Mouse (Mus musculus) heart, embryonic 16.5 days (tissue): Measurements from ENCODE around the gene Armc7. TPM values are rescaled to one million over a fixed set of nuclear protein-coding genes. Genes with fewer than 3 reads are reported as not detected.
"Not testable (repeated sequence)": the region's sequence is repeated elsewhere in the genome, so short reads cannot be mapped to it uniquely, and the experiment has no call there.

Experiments used
- ATAC-seq: fragments of 200-750 bp; cut with Nextera tagmentation; replicated peaks from 2 replicates; pipeline ENCODE4 v1.8.0; 2017; ENCODE audit warnings: moderate number of reproducible peaks; ENCODE audit not compliant: insufficient read depth, low FRiP score; ENCODE audit errors: extremely low read depth
- H3K27ac ChIP-seq: fragments of 300-500 bp; sonication (generic); 2 replicates; pipeline ENCODE4 v1.5.1; 2014; ENCODE audit warnings: mild to moderate bottlenecking, low read length, control low read depth, moderate library complexity
- H3K27me3 ChIP-seq: fragments of 300-500 bp; sonication (generic); 2 replicates; pipeline ENCODE4 v1.6.1; 2014; ENCODE audit warnings: low read length, mixed read lengths; ENCODE audit not compliant: control insufficient read depth, insufficient read depth
- H3K36me3 ChIP-seq: fragments of 300-500 bp; sonication (generic); 2 replicates; pipeline ENCODE4 v1.6.1; 2014; ENCODE audit not compliant: control insufficient read depth, insufficient read depth
- H3K4me1 ChIP-seq: fragments of 300-500 bp; sonication (generic); 2 replicates; pipeline ENCODE4 v1.6.1; 2014; ENCODE audit warnings: low read length, mixed read lengths; ENCODE audit not compliant: control insufficient read depth, insufficient read depth
- H3K4me2 ChIP-seq: fragments of 300-500 bp; sonication (generic); 2 replicates; pipeline ENCODE4 v1.6.1; 2014; ENCODE audit warnings: low read depth, mild to moderate bottlenecking, control low read depth, low read length
- H3K4me3 ChIP-seq: fragments of 300-500 bp; sonication (generic); 2 replicates; pipeline ENCODE4 v1.5.1; 2014; ENCODE audit warnings: mild to moderate bottlenecking, control low read depth, low read length
- H3K9ac ChIP-seq: fragments of 300-500 bp; sonication (generic); 2 replicates; pipeline ENCODE4 v1.6.1; 2014; ENCODE audit warnings: low read length, control low read depth
- H3K9me3 ChIP-seq: fragments of 300-500 bp; sonication (generic); replicated peaks from 2 replicates; pipeline ENCODE4 v1.6.1; 2016; ENCODE audit warnings: low read length; ENCODE audit not compliant: control insufficient read depth
- WGBS: fragments of 180-500 bp; shearing (Covaris S2); extraction: QIAGEN DNeasy Blood & Tissue Kit; methylation state at CpG from one replicate; pipeline ENCODE4 v1.1.7; 2014; 5-methylcytosine and 5-hydroxymethylcytosine counted together
- polyA plus RNA-seq: library from polyadenylated mRNA; unstranded; fragments of >200 nt; fragmentation: Nextera tagmentation; extraction: Ambion mirVana; gene quantifications from 2 replicates; pipeline ENCODE4 v1.2.1, GENCODE M21; 2015

Armc7 gene
- polyA plus RNA-seq, 1 experiment from 2014 or later: 6.2 TPM

GRCm38 (mm10) chr11:115491356-115492083 lies 16.1 kb downstream of the Armc7 start, which contains the start of gene Nt5c:
TSS of gene Nt5c (minus strand) at chr11:115491862.
- H3K36me3 ChIP-seq: peaks cover 10% of the 10 kb centered on the region; the same call in 1 of the 2 replicates
- under 1% methylated on average over 43 of the region's 43 CpGs for WGBS
- peak within 1 kb of the TSS; percentile 72 for H3K4me3 ChIP-seq
- no peaks in the 10 kb centered on the region for H3K9me3 ChIP-seq
- peak within 1 kb of the TSS; percentile 80 for H3K9ac ChIP-seq
- H3K27ac ChIP-seq: peak within 1 kb of the TSS; percentile 80
- ATAC-seq: peak; percentile 90
- H3K4me2 ChIP-seq: peak within 1 kb of the TSS; percentile 74
- H3K27me3 ChIP-seq: no peaks in the 10 kb centered on the region
- H3K4me1 ChIP-seq: peaks cover 11% of the 10 kb centered on the region

GRCm38 (mm10) chr11:115492387-115492786 lies 16.9 kb downstream of the Armc7 start:
- Histone ChIP-seq H3K4me3 (peak overlapping the region; percentile 72), H3K36me3 (peaks cover 14% of the 10 kb centered on the region; the same call in 1 of the 2 replicates), H3K9ac (peak overlapping the region; percentile 80), H3K4me2 (peak overlapping the region; percentile 74), H3K9me3 (no peaks in the 10 kb centered on the region), H3K27me3 (no peaks in the 10 kb centered on the region), H3K4me1 (peaks cover 11% of the 10 kb centered on the region), H3K27ac (no peak overlapping the region)
- 33% methylated on average over 6 of the region's 6 CpGs for WGBS
- no peak for ATAC-seq

DNA sequence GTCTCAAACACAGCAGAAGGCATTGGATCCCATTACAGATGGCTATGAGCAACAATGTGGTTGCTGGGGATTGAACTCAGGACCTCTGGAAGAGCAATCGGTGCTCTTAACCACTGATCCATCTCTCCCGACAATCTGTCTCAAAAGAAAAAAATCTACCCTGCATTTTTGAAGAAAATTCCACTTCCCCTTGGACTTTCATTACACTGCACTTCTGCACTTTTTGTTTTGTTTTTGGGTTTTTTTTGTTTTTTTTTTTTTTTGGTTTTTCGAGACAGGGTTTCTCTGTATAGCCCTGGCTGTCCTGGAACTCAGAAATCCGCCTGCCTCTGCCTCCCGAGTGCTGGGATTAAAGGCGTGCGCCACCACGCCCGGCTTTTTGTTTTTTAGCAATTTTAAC lies 21.1 kb downstream of the Armc7 start:
- peaks cover 31% of the 10 kb centered on the region for H3K36me3 ChIP-seq
- H3K9me3 ChIP-seq, ATAC-seq, H3K4me2 ChIP-seq, H3K4me3 ChIP-seq, H3K4me1 ChIP-seq, H3K9ac ChIP-seq, H3K27me3 ChIP-seq, H3K27ac ChIP-seq: not testable (repeated sequence)
- 90% methylated on average over 9 of the region's 9 CpGs for WGBS

GRCm38 (mm10) chr11:115502636-115503035 lies 27.2 kb downstream of the Armc7 start:
- 89% methylated on average over 6 of the region's 6 CpGs for WGBS
- no peak overlapping the region for H3K4me2 ChIP-seq

DNA sequence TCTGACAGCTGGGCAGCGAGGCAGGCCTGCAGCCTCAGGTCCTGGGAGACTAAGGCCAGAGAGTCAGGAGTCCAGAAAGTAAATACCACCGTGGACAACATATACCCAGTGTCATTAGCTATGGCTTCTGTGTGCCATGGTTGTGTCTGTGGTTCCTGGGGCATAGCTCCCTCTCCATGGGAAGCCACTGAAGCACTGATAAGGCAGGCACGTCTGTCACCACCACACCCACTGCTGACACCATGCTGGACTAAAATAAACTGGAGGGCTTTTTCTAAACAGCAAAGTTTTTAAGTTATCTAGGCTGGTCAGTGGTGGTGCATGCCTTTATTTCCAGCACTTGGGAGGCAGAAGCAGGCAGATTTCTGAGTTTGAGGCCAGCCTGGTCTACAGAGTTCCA lies 31.1 kb downstream of the Armc7 start:
- Histone ChIP-seq H3K9ac (no peak overlapping the region), H3K4me3 (no peak overlapping the region), H3K4me2 (no peak overlapping the region), H3K4me1 (peaks cover 48% of the 10 kb centered on the region), H3K9me3 (no peaks in the 10 kb centered on the region), H3K27ac (peak overlapping the region; percentile 67), H3K36me3 (peaks cover 14% of the 10 kb centered on the region), H3K27me3 (no peaks in the 10 kb centered on the region)
- peak; percentile 30; the same call in 1 of the 2 replicates for ATAC-seq
- WGBS: 35% methylated on average over 3 of the region's 3 CpGs

More at GRCm38 (mm10) chr11:115502636-115503035, 27.2 kb downstream of the Armc7 start:
- no peak overlapping the region for H3K27ac ChIP-seq
- no peak for ATAC-seq
- H3K27me3 ChIP-seq: no peaks in the 10 kb centered on the region
- no peaks in the 10 kb centered on the region for H3K9me3 ChIP-seq
- peaks cover 17% of the 10 kb centered on the region for H3K4me1 ChIP-seq
- H3K9ac ChIP-seq: no peak overlapping the region
- H3K36me3 ChIP-seq: peaks cover 41% of the 10 kb centered on the region
- H3K4me3 ChIP-seq: no peak overlapping the region

GRCm38 (mm10) chr11:115508061-115508460 lies 32.6 kb downstream of the Armc7 start:
- peaks cover 62% of the 10 kb centered on the region for H3K4me1 ChIP-seq
- H3K9me3 ChIP-seq: no peaks in the 10 kb centered on the region
- H3K4me3 ChIP-seq: no peak overlapping the region
- no peak overlapping the region for H3K27ac ChIP-seq
- H3K9ac ChIP-seq: no peak overlapping the region
- H3K27me3 ChIP-seq: no peaks in the 10 kb centered on the region
- ATAC-seq: no peak
- H3K36me3 ChIP-seq: peaks cover 3% of the 10 kb centered on the region; the same call in 1 of the 2 replicates
- no peak overlapping the region for H3K4me2 ChIP-seq
- WGBS: 80% methylated on average over 2 of the region's 2 CpGs

DNA sequence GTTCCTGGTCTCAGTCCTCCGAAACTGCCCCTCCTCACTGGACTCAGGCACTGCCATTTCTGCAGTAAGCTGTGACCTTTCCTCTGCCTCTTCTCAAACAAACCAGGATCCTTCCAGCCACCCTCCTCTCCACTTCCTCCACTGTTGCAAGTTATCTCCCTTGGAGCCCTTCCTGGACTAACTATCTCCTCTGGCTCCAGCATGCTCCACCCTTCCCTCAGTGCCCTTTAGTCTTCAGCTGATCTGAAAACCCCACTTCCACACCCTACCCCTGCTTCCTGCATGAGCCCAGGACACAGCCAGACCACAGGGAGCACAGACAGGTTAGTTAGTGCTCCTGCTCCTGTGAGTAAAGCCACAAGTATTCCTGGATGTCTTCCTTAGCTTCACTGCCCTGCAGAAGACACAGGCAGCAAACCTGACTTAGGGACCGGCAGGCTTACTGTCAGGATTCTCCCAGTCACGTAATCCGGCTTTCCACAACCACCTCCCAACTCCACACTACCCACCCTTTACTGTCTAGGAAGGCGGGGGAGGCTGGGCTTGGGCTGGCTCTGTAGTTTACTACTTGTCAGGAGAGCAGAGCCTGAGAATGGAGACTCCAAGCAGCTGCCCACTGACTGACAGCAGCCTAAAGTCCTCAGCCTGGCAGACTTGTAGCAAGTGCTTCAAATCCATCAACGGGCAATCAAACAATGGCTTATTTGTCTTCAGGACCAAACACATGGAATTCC lies 34.5 kb downstream of the Armc7 start:
- Histone ChIP-seq H3K27me3 (no peaks in the 10 kb centered on the region), H3K27ac (peak overlapping the region; percentile 62), H3K4me2 (peak overlapping the region; percentile 94), H3K4me1 (peaks cover 60% of the 10 kb centered on the region), H3K4me3 (no peak overlapping the region), H3K9ac (peak overlapping the region; percentile 14), H3K36me3 (no peaks in the 10 kb centered on the region), H3K9me3 (no peaks in the 10 kb centered on the region)
- no peak for ATAC-seq
- 30% methylated on average over 6 of the region's 6 CpGs for WGBS

GRCm38 (mm10) chr11:115510507-115510888 lies 35.0 kb downstream of the Armc7 start:
- ATAC-seq: no peak
- H3K27ac ChIP-seq: peak overlapping the region; percentile 62
- H3K4me3 ChIP-seq: 0 out of 2 replicates have a peak overlapping the region, but pooled peaks have one; percentile 4
- peak overlapping the region; percentile 98; the same call in 1 of the 2 replicates for H3K9ac ChIP-seq
- H3K4me2 ChIP-seq: peak overlapping the region; percentile 94
- 43% methylated on average over 5 of the region's 5 CpGs for WGBS
- H3K27me3 ChIP-seq: no peaks in the 10 kb centered on the region
- no peaks in the 10 kb centered on the region for H3K36me3 ChIP-seq
- peaks cover 62% of the 10 kb centered on the region for H3K4me1 ChIP-seq
- no peaks in the 10 kb centered on the region for H3K9me3 ChIP-seq

GRCm38 (mm10) chr11:115511121-115511520 lies 35.7 kb downstream of the Armc7 start:
- WGBS: 68% methylated on average over 2 of the region's 2 CpGs
- Histone ChIP-seq H3K4me3 (peak overlapping the region; percentile 93), H3K27ac (0 out of 2 replicates have a peak overlapping the region, but pooled peaks have one; percentile 30), H3K27me3 (no peaks in the 10 kb centered on the region), H3K4me2 (peak overlapping the region; percentile 94), H3K36me3 (no peaks in the 10 kb centered on the region), H3K4me1 (peaks cover 60% of the 10 kb centered on the region), H3K9ac (peak overlapping the region; percentile 98), H3K9me3 (no peaks in the 10 kb centered on the region)
- no peak for ATAC-seq
